Mouse (Mus musculus) bone marrow, adult 2 months (tissue): ENCODE data around the gene Psmc3ip.

ENCODE experiments used
- CTCF ChIP-seq: fragments of 200-500 bp; IDR thresholded peaks from 2 replicates; pipeline ENCODE4 v1.5.1; 2011; ENCODE audit warnings: low read length, control low read depth; ENCODE audit not compliant: control insufficient read depth, insufficient read depth
- POLR2A ChIP-seq: fragments of 200-500 bp; IDR thresholded peaks from 2 replicates; pipeline ENCODE4 v1.6.1; 2011; ENCODE audit warnings: low read depth, mild to moderate bottlenecking, control low read depth, low read length, borderline replicate concordance; ENCODE audit not compliant: control insufficient read depth

- no peak for TF ChIP-seq CTCF
- no peak for TF ChIP-seq POLR2A
These were observed 12.0 kb downstream of the Psmc3ip start for GRCm38 (mm10) chr11:101083083-101083697.
